Comparison of ENCODE assay signal across 21 mouse cellular contexts in the genomic region with DNA sequence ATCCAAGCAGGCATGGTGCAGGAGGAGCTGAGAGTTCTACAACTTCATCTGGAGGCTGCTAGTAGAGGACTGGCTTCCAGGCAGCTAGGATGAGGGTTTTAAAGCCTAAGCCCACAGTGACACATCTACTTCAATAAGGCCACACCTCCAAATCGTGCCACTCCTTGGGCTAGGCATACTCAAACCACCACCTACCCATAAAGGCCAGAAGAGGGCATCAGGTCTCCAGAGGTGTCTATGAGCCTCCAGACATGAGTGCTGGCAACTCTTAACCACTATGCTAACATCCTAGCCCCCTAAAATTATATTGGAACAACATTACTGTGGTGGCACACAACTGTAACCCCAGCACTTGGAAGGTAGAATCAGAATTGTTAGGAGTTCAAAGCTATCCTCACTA.
DNase-seq lines count a peak whose midpoint lies in the region; ATAC-seq and TF ChIP-seq lines count a peak whose summit lies in the region.
"Had no signal": no experiment of that assay in that cellular context is flagged by ENCODE, and none has a peak within 500 bp of the region (broad histone marks: within the 10 kb centered on the region; RNA-seq: fewer than 3 reads in every experiment).

No protein-coding gene starts in this region.

- intact Hi-C loops in heart, adult 2 months (cut with DNase I), result loop anchor here (1.0 to 5.0 kb wide), 4 partner anchors 103 to 582 kb away; no protein-coding TSS in a partner anchor

- no peak overlapping the region for H3K27ac ChIP-seq in heart, adult 2 months
- no peak overlapping the region for H3K27ac ChIP-seq in heart, embryonic 10.5 days
- H3K27ac ChIP-seq in midbrain, postnatal 0 days (ENCODE audit: low read depth, low read length), result no peak overlapping the region
- H3K27ac ChIP-seq in midbrain, embryonic 15.5 days, result no peak overlapping the region
- no peak overlapping the region for H3K27ac ChIP-seq in MEL (ENCODE audit: control insufficient read depth, low read depth, low read length)
- H3K27ac ChIP-seq: stomach, embryonic 15.5 days had no signal

- no peaks in the 10 kb centered on the region for H3K36me3 ChIP-seq in heart, adult 2 months (ENCODE audit: control insufficient read depth, insufficient read depth, low read length)
- no peaks in the 10 kb centered on the region for H3K36me3 ChIP-seq in heart, embryonic 10.5 days
- H3K36me3 ChIP-seq in midbrain, postnatal 0 days (ENCODE audit: insufficient read depth, low read length), result no peaks in the 10 kb centered on the region
- no peaks in the 10 kb centered on the region for H3K36me3 ChIP-seq in midbrain, embryonic 15.5 days (replicated peaks)
- no peaks in the 10 kb centered on the region for H3K36me3 ChIP-seq in MEL (ENCODE audit: control insufficient read depth in 1 of 2, insufficient read depth in 2 of 2, low read length in 2 of 2)
- H3K36me3 ChIP-seq: G1E; heart, embryonic 12.5 days; stomach, embryonic 15.5 days had no signal

- peak; percentile 54 for TF ChIP-seq RAD21 in MEL (IDR thresholded peaks at IDR 0.05; ENCODE audit: low read depth, low read length)

- no peak for TF ChIP-seq POLR2A in heart, adult 2 months (IDR thresholded peaks at IDR 0.05; ENCODE audit: insufficient read depth, low read depth, low read length)
- no peak for TF ChIP-seq POLR2A in MEL (IDR thresholded peaks at IDR 0.05; ENCODE audit: control insufficient read depth in 1 of 2, insufficient read depth in 1 of 2, low read depth in 1 of 2, low read length in 2 of 2, poor library complexity in 1 of 2)

- no peak for ATAC-seq in midbrain, postnatal 0 days (ENCODE audit: low FRiP score)
- ATAC-seq in midbrain, embryonic 15.5 days (replicated peaks), result no peak
- ATAC-seq in megakaryocyte progenitor cell, adult 5-6 weeks (replicated peaks; ENCODE audit: poor library complexity), result peak; percentile 81
- ATAC-seq: activated CD4-positive, CD25-positive, alpha-beta regulatory T cell, adult 4 months had no signal

- no peaks in the 10 kb centered on the region for H3K79me2 ChIP-seq in heart, adult 2 months (replicated peaks; ENCODE audit: control insufficient read depth, insufficient read depth, low read length)
- no peaks in the 10 kb centered on the region for H3K79me2 ChIP-seq in MEL (ENCODE audit: control insufficient read depth, insufficient read depth, low read length, poor library complexity)

- no peak for TF ChIP-seq EP300 in heart, adult 2 months (IDR thresholded peaks at IDR 0.05; ENCODE audit: insufficient read depth, low read depth, low read length)
- no peak for TF ChIP-seq EP300 in MEL (IDR thresholded peaks at IDR 0.05; ENCODE audit: low read depth in 1 of 2, low read length in 2 of 2)

- no peak overlapping the region for H3K4me2 ChIP-seq in midbrain, postnatal 0 days (ENCODE audit: low read depth, low read length, poor library complexity, severe bottlenecking)
- no peak overlapping the region for H3K4me2 ChIP-seq in midbrain, embryonic 15.5 days
- H3K4me2 ChIP-seq: heart, embryonic 12.5 days; stomach, embryonic 15.5 days had no signal

- no peak for DNase-seq in heart, adult 2 months
- no peak for DNase-seq in heart, embryonic 10.5 days (ENCODE audit: low spot score)
- no peak for DNase-seq in midbrain, postnatal 0 days (ENCODE audit: low spot score)
- peak; percentile 50 for DNase-seq in MEL (ENCODE audit: low read depth, low spot score)
- DNase-seq in gastrocnemius, postnatal 10 days, result no peak
- no peak for DNase-seq in Muller cell, postnatal 12 days (ENCODE audit: inconsistent ontology term)
- DNase-seq: adrenal gland, postnatal 14 days; B cell, adult 2 months; cerebellum, adult 18-20 months; forebrain, postnatal 0 days; gastrocnemius, postnatal 14 days; heart, postnatal 4 days; liver; lung, adult 2 months had no signal

- no peaks in the 10 kb centered on the region for H3K9me3 ChIP-seq in heart, embryonic 10.5 days
- no peaks in the 10 kb centered on the region for H3K9me3 ChIP-seq in midbrain, postnatal 0 days (ENCODE audit: low read length)
- no peaks in the 10 kb centered on the region for H3K9me3 ChIP-seq in midbrain, embryonic 15.5 days
- no peaks in the 10 kb centered on the region for H3K9me3 ChIP-seq in MEL (replicated peaks; ENCODE audit: insufficient read depth, low read length)
- H3K9me3 ChIP-seq: G1E; heart, embryonic 12.5 days; stomach, embryonic 15.5 days had no signal

- no peak overlapping the region for H3K9ac ChIP-seq in heart, adult 2 months (ENCODE audit: low read depth, low read length)
- no peak overlapping the region for H3K9ac ChIP-seq in midbrain, postnatal 0 days (replicated peaks; ENCODE audit: low read length, poor library complexity, severe bottlenecking)
- no peak overlapping the region for H3K9ac ChIP-seq in midbrain, embryonic 15.5 days
- no peak overlapping the region for H3K9ac ChIP-seq in MEL (ENCODE audit: control insufficient read depth, low read depth, low read length, poor library complexity, severe bottlenecking)
- H3K9ac ChIP-seq: forebrain, postnatal 0 days; heart, embryonic 12.5 days; stomach, embryonic 15.5 days had no signal

- no peak overlapping the region for H3K4me3 ChIP-seq in heart, adult 2 months
- no peak overlapping the region for H3K4me3 ChIP-seq in heart, embryonic 10.5 days
- no peak overlapping the region for H3K4me3 ChIP-seq in midbrain, postnatal 0 days (ENCODE audit: low read depth, low read length)
- H3K4me3 ChIP-seq in midbrain, embryonic 15.5 days, result no peak overlapping the region
- H3K4me3 ChIP-seq in MEL (ENCODE audit: control insufficient read depth in 1 of 2, insufficient read depth in 1 of 2, low read depth in 2 of 2, low read length in 2 of 2), result no peak overlapping the region
- H3K4me3 ChIP-seq: erythroblast, embryonic 14.5 days; heart, embryonic 12.5 days; stomach, embryonic 15.5 days had no signal

- no peaks in the 10 kb centered on the region for H3K4me1 ChIP-seq in heart, adult 2 months (ENCODE audit: control insufficient read depth, insufficient read depth, low read length)
- H3K4me1 ChIP-seq in heart, embryonic 10.5 days, result no peaks in the 10 kb centered on the region
- H3K4me1 ChIP-seq in midbrain, postnatal 0 days (ENCODE audit: insufficient read depth, low read length), result no peaks in the 10 kb centered on the region
- H3K4me1 ChIP-seq in midbrain, embryonic 15.5 days, result no peaks in the 10 kb centered on the region
- H3K4me1 ChIP-seq in MEL (ENCODE audit: control insufficient read depth in 1 of 2, insufficient read depth in 2 of 2, low read length in 2 of 2), result no peaks in the 10 kb centered on the region
- H3K4me1 ChIP-seq: heart, embryonic 12.5 days; stomach, embryonic 15.5 days had no signal

- peak; percentile 24; the same call in 1 of the 2 replicates for TF ChIP-seq CTCF in heart, adult 2 months (IDR thresholded peaks at IDR 0.05)
- TF ChIP-seq CTCF in midbrain, postnatal 0 days (IDR thresholded peaks at IDR 0.05), result peak; percentile 47
- TF ChIP-seq CTCF in MEL (IDR thresholded peaks at IDR 0.05 in 2 of 3, conservative IDR thresholded peaks at IDR 0.05 in 1 of 3; ENCODE audit: control insufficient read depth in 1 of 3, insufficient read depth in 1 of 3, low read depth in 2 of 3, low read length in 3 of 3, poor library complexity in 1 of 3, severe bottlenecking in 1 of 3), result peak; percentile 13 to 55 (median 34); a peak in 5 of 6 replicates

- H3K27me3 ChIP-seq in heart, adult 2 months (ENCODE audit: control insufficient read depth, insufficient read depth, low read length), result no peaks in the 10 kb centered on the region
- H3K27me3 ChIP-seq in heart, embryonic 10.5 days (ENCODE audit: insufficient read depth, poor library complexity, severe bottlenecking), result no peaks in the 10 kb centered on the region
- no peaks in the 10 kb centered on the region for H3K27me3 ChIP-seq in midbrain, postnatal 0 days (ENCODE audit: insufficient read depth, low read length)
- H3K27me3 ChIP-seq in midbrain, embryonic 15.5 days (replicated peaks), result no peaks in the 10 kb centered on the region
- no peaks in the 10 kb centered on the region; a peak in 1 of 4 replicates for H3K27me3 ChIP-seq in MEL (ENCODE audit: control insufficient read depth in 1 of 2, insufficient read depth in 2 of 2, low read length in 2 of 2)
- H3K27me3 ChIP-seq: stomach, embryonic 15.5 days had no signal

- 25% methylated on average over 1 of the region's 1 CpGs for WGBS in heart, adult 2 months
- WGBS in heart, embryonic 10.5 days, result 29% methylated on average over 1 of the region's 1 CpGs
- 52% methylated on average over 1 of the region's 1 CpGs for WGBS in midbrain, postnatal 0 days
- WGBS in midbrain, embryonic 15.5 days, result 39% methylated on average over 1 of the region's 1 CpGs

TF ChIP-seq in MEL, 35 proteins besides CTCF, POLR2A, EP300 and RAD21:
- TF ChIP-seq SMC3 (IDR thresholded peaks at IDR 0.05; ENCODE audit: low read depth, low read length), result peak; percentile 51
- no peak for TF ChIP-seq CHD2 (IDR thresholded peaks at IDR 0.05; ENCODE audit: low read length)
- TF ChIP-seq NRF1 (IDR thresholded peaks at IDR 0.05; ENCODE audit: insufficient read depth, low read depth, low read length, poor library complexity, severe bottlenecking), result no peak
- no peak for TF ChIP-seq E2F4 (IDR thresholded peaks at IDR 0.05; ENCODE audit: borderline replicate concordance, low read depth, low read length)
- TF ChIP-seq KAT2A (conservative IDR thresholded peaks at IDR 0.05; ENCODE audit: low read depth, low read length), result no peak
- TF ChIP-seq ZC3H11A (IDR thresholded peaks at IDR 0.05; ENCODE audit: low read depth, low read length), result 0 out of 2 replicates have a peak, but pooled peaks have one; percentile 13
- no peak for TF ChIP-seq MXI1 (IDR thresholded peaks at IDR 0.05; ENCODE audit: low read depth, low read length)
